Mouse (Mus musculus) heart, embryonic 13.5 days (tissue): ENCODE data around the gene Nxph4. TPM values are rescaled to one million over a fixed set of nuclear protein-coding genes. Genes with fewer than 3 reads are reported as not detected.

Experiments
- ATAC-seq: fragments of 200-750 bp; cut with Nextera tagmentation; 2 replicates; pipeline ENCODE4 v1.8.0; 2017; ENCODE audit warnings: moderate TSS enrichment; ENCODE audit not compliant: insufficient number of reproducible peaks, low FRiP score, low TSS enrichment; ENCODE audit errors: extremely low read depth
- H3K27ac ChIP-seq: fragments of 300-500 bp; sonication (generic); replicated peaks from 2 replicates; pipeline ENCODE4 v1.5.1; 2015; ENCODE audit warnings: moderate library complexity, mild to moderate bottlenecking, inconsistent platforms
- H3K27me3 ChIP-seq: fragments of 300-500 bp; sonication (generic); replicated peaks from 2 replicates; pipeline ENCODE4 v1.6.1; 2015; ENCODE audit warnings: mild to moderate bottlenecking, inconsistent platforms
- H3K36me3 ChIP-seq: fragments of 300-500 bp; sonication (generic); 2 replicates; pipeline ENCODE4 v1.6.1; 2015; ENCODE audit warnings: mild to moderate bottlenecking, inconsistent platforms
- H3K4me1 ChIP-seq: fragments of 300-500 bp; sonication (generic); 2 replicates; pipeline ENCODE4 v1.6.1; 2015; ENCODE audit warnings: inconsistent platforms
- H3K4me2 ChIP-seq: fragments of 300-500 bp; sonication (generic); 2 replicates; pipeline ENCODE4 v1.6.1; 2015; ENCODE audit warnings: inconsistent platforms, mild to moderate bottlenecking, moderate library complexity
- H3K4me3 ChIP-seq: fragments of 300-500 bp; sonication (generic); 2 replicates; pipeline ENCODE4 v1.5.1; 2015; ENCODE audit warnings: moderate library complexity, mild to moderate bottlenecking, inconsistent platforms
- H3K9ac ChIP-seq: fragments of 300-500 bp; sonication (generic); 2 replicates; pipeline ENCODE4 v1.6.1; 2015; ENCODE audit warnings: inconsistent platforms, mild to moderate bottlenecking, moderate library complexity
- H3K9me3 ChIP-seq: fragments of 300-500 bp; sonication (generic); 2 replicates; pipeline ENCODE4 v1.6.1; 2016; ENCODE audit warnings: inconsistent platforms
- WGBS: fragments of 180-500 bp; shearing (Covaris S2); methylation state at CpG from one replicate; pipeline ENCODE4 v1.1.7; 2015; ENCODE audit warnings: mixed read lengths; 5-methylcytosine and 5-hydroxymethylcytosine counted together
- polyA plus RNA-seq: library from polyadenylated mRNA; unstranded; fragments of >200 nt; fragmentation: Nextera tagmentation; extraction: Ambion mirVana; gene quantifications from 2 replicates; pipeline ENCODE4 v1.2.1, GENCODE M21; 2015

Gene Nxph4
- polyA plus RNA-seq, 1 experiment from 2014 or later: 0.62 TPM

DNA sequence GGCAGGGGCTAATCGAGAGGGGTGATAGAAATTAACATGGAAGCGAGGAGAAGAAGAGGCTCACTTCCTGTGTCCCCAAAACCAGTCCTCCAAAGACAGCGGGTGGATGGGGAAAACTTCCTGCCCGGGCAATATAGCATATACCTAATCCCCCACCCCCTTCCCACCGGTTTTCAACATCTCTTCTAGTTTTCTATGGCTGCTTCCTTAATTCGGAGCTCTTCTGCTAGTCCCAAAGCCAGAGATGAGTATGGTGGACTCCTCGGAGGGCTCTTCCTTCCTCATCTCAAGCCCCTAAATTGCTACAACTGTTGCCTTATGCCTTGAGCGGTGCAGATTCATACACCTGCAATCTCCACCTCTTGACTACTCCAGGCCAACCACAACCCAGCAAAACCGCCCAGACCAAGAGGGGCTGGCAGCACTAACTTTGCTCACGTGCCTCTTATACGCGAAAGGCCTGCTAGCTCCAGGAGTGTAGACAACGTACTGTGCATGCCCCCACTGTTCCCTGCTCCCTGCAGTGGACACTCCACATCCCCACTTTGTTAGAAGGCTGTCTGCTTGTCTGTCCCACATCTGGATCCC is 20.2 kb downstream of the Nxph4 start:
- Histone ChIP-seq H3K4me3 (peak overlapping the region; percentile 43), H3K9ac (no peak overlapping the region; the same call in 1 of the 2 replicates), H3K4me1 (peaks cover 71% of the 10 kb centered on the region), H3K4me2 (peak overlapping the region; percentile 93), H3K27me3 (peaks cover 87% of the 10 kb centered on the region), H3K9me3 (no peaks in the 10 kb centered on the region), H3K27ac (no peak overlapping the region), H3K36me3 (peaks cover 22% of the 10 kb centered on the region)
- ATAC-seq: no peak
- 10% methylated on average over 13 of the region's 13 CpGs for WGBS

DNA sequence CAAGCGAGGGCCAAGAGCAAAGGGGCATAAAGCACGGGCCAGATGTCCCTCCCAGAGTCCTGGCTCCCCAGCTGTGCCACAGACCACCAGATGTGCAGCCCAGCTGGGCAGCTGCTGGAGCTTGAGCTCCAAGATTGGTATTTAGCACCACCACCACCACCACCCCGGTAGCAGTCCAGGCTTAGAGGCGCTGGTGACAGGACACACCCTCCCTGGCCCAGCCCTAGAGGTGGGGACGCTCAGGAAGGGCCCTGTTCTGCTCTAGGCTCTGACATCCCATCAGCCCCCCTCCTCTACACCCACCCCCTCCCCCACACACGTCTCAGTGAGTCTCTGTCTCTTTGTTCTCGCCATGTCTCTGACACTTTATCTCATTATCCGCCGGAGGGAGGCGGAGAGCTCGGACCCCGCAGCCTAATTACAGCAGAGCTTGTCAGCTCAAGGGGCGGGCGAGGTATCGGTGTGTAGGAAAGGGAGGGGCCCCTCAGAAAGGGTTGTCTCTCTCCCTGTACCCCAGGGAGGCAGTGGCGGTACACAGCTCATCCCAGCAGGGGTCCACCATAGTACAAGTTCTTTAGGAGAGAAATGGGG is 20.8 kb downstream of the Nxph4 start:
- H3K4me3 ChIP-seq: peak overlapping the region; percentile 43
- H3K4me1 ChIP-seq: peaks cover 77% of the 10 kb centered on the region
- no peak overlapping the region for H3K27ac ChIP-seq
- 0 out of 2 replicates have a peak, but pooled peaks have one; percentile 3 for ATAC-seq
- peak overlapping the region; percentile 77 for H3K9ac ChIP-seq
- WGBS: 1% methylated on average over 16 of the region's 16 CpGs
- H3K4me2 ChIP-seq: peak overlapping the region; percentile 93
- peaks cover 93% of the 10 kb centered on the region for H3K27me3 ChIP-seq
- H3K9me3 ChIP-seq: no peaks in the 10 kb centered on the region
- H3K36me3 ChIP-seq: peaks cover 16% of the 10 kb centered on the region

DNA sequence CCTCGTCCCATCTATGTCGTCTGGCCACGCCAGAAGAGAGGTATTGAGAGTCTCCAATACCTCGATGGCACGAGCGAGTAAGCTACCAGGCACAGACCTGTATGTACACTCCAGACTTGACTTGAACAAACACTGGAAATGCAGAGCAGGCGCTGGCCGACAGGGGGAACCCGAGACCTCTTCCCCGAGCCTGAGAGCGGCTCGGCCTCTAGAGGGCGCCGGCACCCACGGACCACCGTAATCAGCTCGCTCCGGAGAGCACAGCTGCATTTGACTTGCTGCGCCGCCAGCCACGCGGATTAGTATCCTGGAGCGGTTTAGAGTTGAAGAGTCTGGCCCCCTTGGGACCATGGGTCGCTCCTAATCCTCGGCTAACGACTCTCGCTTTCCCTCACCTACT is 21.5 kb downstream of the Nxph4 start:
- peak; percentile 37; the same call in 1 of the 2 replicates for ATAC-seq
- Histone ChIP-seq H3K36me3 (peaks cover 8% of the 10 kb centered on the region), H3K27ac (no peak overlapping the region), H3K4me1 (peaks cover 84% of the 10 kb centered on the region), H3K4me3 (peak overlapping the region; percentile 53), H3K9me3 (no peaks in the 10 kb centered on the region), H3K27me3 (peaks cover 94% of the 10 kb centered on the region), H3K4me2 (peak overlapping the region; percentile 93), H3K9ac (peak overlapping the region; percentile 80)
- under 1% methylated on average over 27 of the region's 27 CpGs for WGBS

DNA sequence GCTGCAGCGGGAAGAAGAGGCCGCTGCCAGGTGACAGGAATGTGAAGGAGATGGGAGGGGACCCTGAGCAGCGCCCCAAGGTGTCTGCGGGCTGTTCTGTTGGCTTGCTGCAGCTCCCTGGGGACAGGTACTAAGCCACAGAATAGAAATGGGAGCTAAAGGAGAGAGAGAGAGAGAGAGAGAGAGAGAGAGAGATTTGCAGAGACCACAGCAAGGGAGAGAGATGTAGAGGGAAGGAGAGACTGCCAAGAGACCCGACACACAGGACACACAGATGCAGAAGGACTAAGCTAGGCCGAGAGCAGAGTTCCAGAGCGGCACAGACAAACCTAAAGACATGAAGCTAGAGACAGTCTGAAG is 22.1 kb downstream of the Nxph4 start:
- H3K4me3 ChIP-seq: peak overlapping the region; percentile 53
- H3K4me1 ChIP-seq: peaks cover 84% of the 10 kb centered on the region
- H3K9me3 ChIP-seq: no peaks in the 10 kb centered on the region
- peak overlapping the region; percentile 80 for H3K9ac ChIP-seq
- peak overlapping the region; percentile 93 for H3K4me2 ChIP-seq
- 3% methylated on average over 7 of the region's 7 CpGs for WGBS
- peaks cover 94% of the 10 kb centered on the region for H3K27me3 ChIP-seq
- peaks cover 3% of the 10 kb centered on the region for H3K36me3 ChIP-seq
- no peak overlapping the region for H3K27ac ChIP-seq
- ATAC-seq: no peak

DNA sequence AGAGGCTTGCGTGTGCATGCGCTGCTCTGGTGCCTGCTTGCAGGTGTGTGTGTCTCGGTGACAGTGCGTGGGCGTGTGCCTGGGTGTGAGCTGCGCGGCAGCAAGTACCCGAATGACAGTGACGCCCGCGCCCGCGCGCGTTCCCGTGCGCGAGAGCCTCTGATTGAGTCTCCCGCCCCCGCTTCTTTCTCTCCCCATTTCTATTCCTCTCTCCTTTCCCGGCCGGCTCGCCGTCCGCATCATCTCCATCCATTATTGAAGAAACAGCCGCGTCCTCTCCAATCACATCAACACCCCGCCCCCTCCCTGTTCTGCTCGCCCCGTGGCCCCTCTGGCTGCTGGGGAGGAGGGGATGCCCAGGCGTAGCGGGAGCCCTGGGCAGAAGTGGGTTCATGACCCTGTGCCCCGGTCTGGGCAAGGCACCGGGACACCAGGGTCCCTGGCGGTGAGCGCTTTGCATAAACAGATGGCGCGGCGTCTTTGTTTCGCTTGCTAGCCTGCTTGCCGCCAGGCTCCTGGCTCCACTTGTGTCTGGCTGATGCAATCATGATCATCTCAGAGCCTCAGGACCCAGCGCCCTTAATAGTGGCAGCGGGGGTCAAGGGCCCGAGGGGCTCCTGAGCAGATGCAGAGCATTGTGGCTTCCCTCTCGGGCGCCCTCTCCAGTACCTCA is 22.6 kb downstream of the Nxph4 start:
- Histone ChIP-seq H3K9me3 (no peaks in the 10 kb centered on the region), H3K36me3 (0 out of 2 replicates have a peak, but pooled peaks cover 1% of the 10 kb centered on the region), H3K27ac (no peak overlapping the region), H3K9ac (peak overlapping the region; percentile 80), H3K4me3 (peak overlapping the region; percentile 53), H3K4me1 (peaks cover 79% of the 10 kb centered on the region), H3K27me3 (peaks cover 95% of the 10 kb centered on the region), H3K4me2 (peak overlapping the region; percentile 93)
- WGBS: under 1% methylated on average over 45 of the region's 46 CpGs
- ATAC-seq: no peak

DNA sequence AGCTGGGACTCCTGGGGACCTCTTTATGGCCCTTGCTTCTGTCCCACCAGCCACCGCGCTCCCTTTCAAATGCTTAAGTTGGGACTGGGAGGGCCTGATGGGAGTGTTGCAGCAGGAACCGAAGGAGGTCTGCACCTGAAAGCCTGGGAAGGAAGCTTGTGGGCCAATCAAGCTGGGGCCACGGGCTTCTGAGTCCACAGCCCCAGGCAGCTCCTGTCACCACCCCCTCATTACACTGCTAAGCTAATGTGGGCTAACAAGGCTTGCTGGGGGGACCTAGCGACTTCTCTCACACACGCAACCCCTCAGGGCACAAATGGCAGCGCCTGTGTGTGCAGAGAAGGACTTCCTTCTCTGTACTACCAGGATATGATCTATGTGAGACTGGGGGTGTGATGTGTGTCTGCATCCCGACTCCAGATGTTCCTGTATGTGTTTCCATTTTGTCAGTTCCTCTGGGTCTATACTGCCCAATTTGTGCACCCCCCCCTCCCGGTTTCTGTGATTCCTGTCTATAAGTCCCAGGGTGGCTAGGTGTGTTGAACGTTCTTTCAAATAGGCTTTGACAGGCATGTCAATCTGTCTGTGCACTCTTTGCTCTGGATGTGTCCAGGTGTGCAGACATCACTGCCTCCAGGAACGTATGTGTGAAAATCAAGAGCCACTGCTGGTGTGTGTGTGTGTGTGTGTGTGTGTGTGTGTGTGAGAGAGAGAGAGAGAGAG is 23.3 kb downstream of the Nxph4 start:
- no peaks in the 10 kb centered on the region for H3K9me3 ChIP-seq
- ATAC-seq: no peak
- peaks cover 72% of the 10 kb centered on the region for H3K4me1 ChIP-seq
- peaks cover 5% of the 10 kb centered on the region; the same call in 1 of the 2 replicates for H3K36me3 ChIP-seq
- 7% methylated on average over 11 of the region's 11 CpGs for WGBS
- peaks cover 98% of the 10 kb centered on the region for H3K27me3 ChIP-seq
- H3K27ac ChIP-seq: no peak overlapping the region
- H3K4me2 ChIP-seq: peak overlapping the region; percentile 93
- H3K4me3 ChIP-seq: peak overlapping the region; percentile 53
- H3K9ac ChIP-seq: peak overlapping the region; percentile 80

DNA sequence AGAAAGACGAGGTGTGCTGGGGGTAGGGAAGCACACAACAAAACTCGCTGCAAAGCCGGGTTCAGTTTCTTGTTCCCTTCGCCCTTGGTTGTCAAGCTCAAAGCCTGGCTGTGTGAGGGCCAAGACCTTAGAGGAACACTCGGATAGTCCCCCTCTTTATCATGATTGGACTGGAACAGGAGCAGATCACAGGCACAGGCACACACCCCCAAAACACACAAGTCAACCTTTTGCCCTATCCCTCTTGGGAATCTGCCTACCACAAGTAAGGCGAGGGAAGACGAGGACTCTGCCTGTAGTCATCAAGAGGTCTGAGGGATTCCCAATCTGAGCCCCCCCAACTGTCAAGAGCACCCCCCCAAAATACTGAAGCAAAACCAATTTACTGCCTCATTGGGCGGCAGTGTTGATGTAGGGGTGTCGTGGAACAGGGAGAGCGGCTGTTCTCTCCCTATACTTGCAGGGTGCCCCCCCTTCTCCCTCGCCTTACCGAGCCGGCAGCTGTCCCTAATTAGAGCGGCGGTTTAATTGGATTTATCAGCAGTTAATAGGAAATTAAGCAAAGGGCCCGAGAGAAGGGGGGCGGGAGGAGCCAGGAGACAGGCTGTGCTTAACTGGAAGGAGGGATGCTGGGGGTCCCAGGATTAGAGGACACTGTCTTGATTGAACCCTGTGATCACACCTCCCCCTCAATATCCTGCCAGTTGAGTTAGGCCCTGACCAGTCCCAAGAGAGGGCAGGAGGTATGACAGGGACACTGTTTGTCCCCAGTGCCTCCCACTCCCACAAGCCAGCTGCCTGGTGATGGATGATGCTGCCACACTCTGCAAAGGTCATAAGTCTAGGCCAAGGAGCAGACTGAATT is 24.3 kb downstream of the Nxph4 start:
- no peak for ATAC-seq
- H3K4me1 ChIP-seq: peaks cover 62% of the 10 kb centered on the region
- 9% methylated on average over 17 of the region's 17 CpGs for WGBS
- H3K4me2 ChIP-seq: peak overlapping the region; percentile 84; the same call in 1 of the 2 replicates
- peak overlapping the region; percentile 55; the same call in 1 of the 2 replicates for H3K4me3 ChIP-seq
- no peak overlapping the region; the same call in 1 of the 2 replicates for H3K9ac ChIP-seq
- H3K9me3 ChIP-seq: no peaks in the 10 kb centered on the region
- H3K27me3 ChIP-seq: peaks cover 94% of the 10 kb centered on the region
- peaks cover 10% of the 10 kb centered on the region; the same call in 1 of the 2 replicates for H3K36me3 ChIP-seq
- H3K27ac ChIP-seq: no peak overlapping the region

DNA sequence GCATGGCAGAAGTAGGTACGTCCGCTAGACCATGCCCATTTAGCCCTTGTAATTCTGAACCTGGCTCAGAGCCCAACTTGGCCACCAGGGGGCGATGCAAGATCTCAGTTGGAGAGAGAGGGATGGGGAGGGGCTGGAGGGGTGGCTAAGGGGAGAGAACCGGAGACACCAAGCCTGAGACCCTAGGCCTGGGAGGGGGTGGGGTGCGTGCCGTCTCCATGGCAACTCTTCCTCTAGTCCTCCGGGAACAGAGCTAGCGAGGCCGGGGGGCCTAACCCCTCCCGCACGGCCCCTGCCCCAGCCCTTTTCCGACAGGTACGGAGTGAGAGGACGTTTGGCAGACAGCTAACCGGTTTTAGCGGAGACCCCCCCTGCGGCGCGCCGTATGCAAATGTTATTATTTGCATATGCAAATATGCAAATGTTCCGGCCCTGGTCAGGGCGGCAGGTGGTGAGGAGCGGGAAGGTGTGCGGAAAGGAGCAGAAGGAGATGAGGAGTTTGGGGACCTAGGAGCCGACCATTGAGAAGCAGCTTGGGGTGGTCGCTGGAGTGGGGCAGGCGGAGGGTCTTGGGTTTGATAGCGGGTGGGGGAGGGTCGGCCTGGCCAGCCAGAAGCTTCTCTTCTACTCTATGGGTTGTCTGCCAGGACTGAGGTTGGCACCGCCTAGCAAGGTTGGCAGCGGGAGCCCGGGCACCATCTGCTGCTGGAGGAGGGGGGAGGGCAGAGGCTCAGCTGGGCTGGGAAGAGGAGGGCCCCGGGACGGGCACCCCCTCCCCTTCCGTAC is 25.1 kb downstream of the Nxph4 start:
- H3K36me3 ChIP-seq: peaks cover 16% of the 10 kb centered on the region
- 2% methylated on average over 35 of the region's 35 CpGs for WGBS
- H3K27me3 ChIP-seq: peaks cover 86% of the 10 kb centered on the region
- H3K9ac ChIP-seq: peak overlapping the region; percentile 59
- peaks cover 54% of the 10 kb centered on the region for H3K4me1 ChIP-seq
- no peaks in the 10 kb centered on the region for H3K9me3 ChIP-seq
- H3K4me3 ChIP-seq: peak overlapping the region; percentile 55
- peak; percentile 6; the same call in 1 of the 2 replicates for ATAC-seq
- no peak overlapping the region for H3K27ac ChIP-seq
- H3K4me2 ChIP-seq: peak overlapping the region; percentile 84

DNA sequence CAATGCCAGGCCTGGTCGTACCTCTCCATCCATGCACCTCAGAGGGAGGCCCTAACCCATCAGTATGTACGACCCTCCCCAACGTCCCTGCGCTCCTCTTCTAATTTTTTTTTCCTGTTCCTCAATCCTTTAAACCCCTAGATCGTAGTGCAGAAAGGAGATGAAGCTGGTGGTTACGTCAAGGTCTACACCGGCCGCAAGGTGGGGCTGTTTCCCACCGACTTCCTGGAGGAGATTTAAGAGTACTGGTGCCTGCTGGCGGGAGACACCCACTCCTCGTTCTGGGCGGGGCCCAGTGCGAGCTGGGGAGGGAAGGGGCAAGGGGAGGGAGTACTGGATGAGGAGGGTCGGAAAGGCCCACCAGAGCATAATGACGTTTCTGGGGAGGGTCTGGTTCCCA is 26.1 kb downstream of the Nxph4 start:
- 5% methylated on average over 15 of the region's 15 CpGs for WGBS
- Histone ChIP-seq H3K4me1 (peaks cover 44% of the 10 kb centered on the region), H3K4me2 (peak overlapping the region; percentile 84), H3K9ac (peak overlapping the region; percentile 45), H3K36me3 (peaks cover 26% of the 10 kb centered on the region), H3K27me3 (peaks cover 76% of the 10 kb centered on the region), H3K4me3 (peak overlapping the region; percentile 55; the same call in 1 of the 2 replicates), H3K9me3 (no peaks in the 10 kb centered on the region), H3K27ac (no peak overlapping the region)
- no peak for ATAC-seq
